Comparison of ENCODE assay signal across 8 mouse cellular contexts in genomic region chr10:122963463-122964240, GRCm38 (mm10).
DNase-seq lines count a peak whose midpoint lies in the region; ATAC-seq lines count a peak whose summit lies in the region.

No protein-coding gene starts in this region.

- no peaks in the 10 kb centered on the region for H3K27me3 ChIP-seq in midbrain, embryonic 14.5 days (ENCODE audit: control insufficient read depth, insufficient read depth, low read length)

- ATAC-seq in midbrain, embryonic 14.5 days (ENCODE audit: low FRiP score, low TSS enrichment), result peak; percentile 59

- peak; percentile 35 to 39 for DNase-seq in cerebellum, postnatal 14 days
- no peak for DNase-seq in cerebellum, postnatal 36 days
- peak; percentile 39 for DNase-seq in thymus, postnatal 4 days
- no peak for DNase-seq in thymus, postnatal 36 days
- peak; percentile 66 for DNase-seq in kidney, adult 9 months
- DNase-seq in midbrain, embryonic 14.5 days, result peak; percentile 78
- DNase-seq in spleen, adult 18-20 months, result no peak
- no peak for DNase-seq in adrenal gland, adult (ENCODE audit: inconsistent age in 2 of 2, low spot score in 1 of 2)

- H3K4me3 ChIP-seq in midbrain, embryonic 14.5 days (replicated peaks; ENCODE audit: low read depth, low read length), result peak overlapping the region; percentile 25

- 2% methylated on average over 21 of the region's 21 CpGs for WGBS in midbrain, embryonic 14.5 days

- peak overlapping the region; percentile 72 for H3K27ac ChIP-seq in midbrain, embryonic 14.5 days (replicated peaks; ENCODE audit: low read depth, low read length)

- H3K9ac ChIP-seq in midbrain, embryonic 14.5 days (replicated peaks; ENCODE audit: low read length), result peak overlapping the region; percentile 48

- peaks cover 20% of the 10 kb centered on the region for H3K4me1 ChIP-seq in midbrain, embryonic 14.5 days (ENCODE audit: control insufficient read depth, insufficient read depth, low read length)

- peak overlapping the region; percentile 59 for H3K4me2 ChIP-seq in midbrain, embryonic 14.5 days (ENCODE audit: low read length)

- H3K36me3 ChIP-seq in midbrain, embryonic 14.5 days (ENCODE audit: control insufficient read depth, insufficient read depth, low read length), result no peaks in the 10 kb centered on the region

- H3K9me3 ChIP-seq in midbrain, embryonic 14.5 days (ENCODE audit: control insufficient read depth, low read length), result no peaks in the 10 kb centered on the region

Comparison
In these comparisons a context has a peak if more than half of its experiments do, and no peak if none do; other contexts are left out.
1. DNase-seq: peak in cerebellum, postnatal 14 days (2 of 2), thymus, postnatal 4 days (single experiment), kidney, adult 9 months (single experiment) and midbrain, embryonic 14.5 days (single experiment); none in cerebellum, postnatal 36 days (0 of 2), thymus, postnatal 36 days (0 of 2), spleen, adult 18-20 months (0 of 2) and adrenal gland, adult (0 of 2).